Mouse (Mus musculus): ENCODE measurements around the gene Atp9a. TPM values are rescaled to one million over a fixed set of nuclear protein-coding genes. Genes with fewer than 3 reads are reported as not detected.

Atp9a gene
- polyA plus RNA-seq, 1 experiment from 2014 or later, result 24.1 TPM

GRCm38 (mm10) chr2:168742649-168743048 lies 440 bp upstream of the Atp9a start:
- ATAC-seq (ENCODE audit: low FRiP score, low TSS enrichment) (no peak), DNase-seq (ENCODE audit: low spot score) (peak; percentile 71)
- no peak overlapping the region for H3K9ac ChIP-seq (ENCODE audit: low read length)
- WGBS, result 16% methylated on average over 7 of the region's 7 CpGs
- no peaks in the 10 kb centered on the region for H3K27me3 ChIP-seq (ENCODE audit: control insufficient read depth, insufficient read depth, low read length)
- no peaks in the 10 kb centered on the region for H3K36me3 ChIP-seq (ENCODE audit: control insufficient read depth, insufficient read depth, low read length)
- no peaks in the 10 kb centered on the region for H3K4me1 ChIP-seq (replicated peaks; ENCODE audit: control insufficient read depth, insufficient read depth)
- H3K4me3 ChIP-seq (ENCODE audit: low read depth, low read length), result no peak overlapping the region
- H3K9me3 ChIP-seq (ENCODE audit: control insufficient read depth, low read length), result no peaks in the 10 kb centered on the region
- no peak overlapping the region; the same call in 1 of the 2 replicates for H3K4me2 ChIP-seq (replicated peaks; ENCODE audit: low read depth)
- peak; percentile 82 for TF ChIP-seq CTCF (IDR thresholded peaks at IDR 0.05; ENCODE audit: low read depth)
- TF ChIP-seq EP300 (optimal IDR thresholded peaks at IDR 0.05), result no peak
- peak overlapping the region; percentile 92; the same call in 1 of the 2 replicates for H3K27ac ChIP-seq (replicated peaks)

- no peak for TF ChIP-seq EP300 (optimal IDR thresholded peaks at IDR 0.05)
- TF ChIP-seq CTCF (IDR thresholded peaks at IDR 0.05; ENCODE audit: low read depth), result peak; percentile 58
- 2% methylated on average over 30 of the region's 108 CpGs for WGBS
- DNase-seq (ENCODE audit: low spot score) (peak; percentile 95), ATAC-seq (ENCODE audit: low FRiP score, low TSS enrichment) (peak; percentile 97)
- H3K27ac ChIP-seq (replicated peaks), result peak overlapping the region; percentile 92
- no peaks in the 10 kb centered on the region for H3K27me3 ChIP-seq (ENCODE audit: control insufficient read depth, insufficient read depth, low read length)
- H3K9me3 ChIP-seq (ENCODE audit: control insufficient read depth, low read length), result no peaks in the 10 kb centered on the region
- H3K36me3 ChIP-seq (ENCODE audit: control insufficient read depth, insufficient read depth, low read length), result no peaks in the 10 kb centered on the region
- H3K4me3 ChIP-seq (ENCODE audit: low read depth, low read length), result peak overlapping the region; percentile 83
- no peaks in the 10 kb centered on the region for H3K4me1 ChIP-seq (replicated peaks; ENCODE audit: control insufficient read depth, insufficient read depth)
- H3K9ac ChIP-seq (ENCODE audit: low read length), result peak overlapping the region; percentile 90
- peak overlapping the region; percentile 77 for H3K4me2 ChIP-seq (replicated peaks; ENCODE audit: low read depth)
Measured at GRCm38 (mm10) chr2:168741273-168742058, 743 bp downstream of the Atp9a start.

- H3K4me3 ChIP-seq (ENCODE audit: low read depth, low read length), result peak overlapping the region; percentile 83; the same call in 1 of the 2 replicates
- no peaks in the 10 kb centered on the region for H3K36me3 ChIP-seq (ENCODE audit: control insufficient read depth, insufficient read depth, low read length)
- peak overlapping the region; percentile 77 for H3K4me2 ChIP-seq (replicated peaks; ENCODE audit: low read depth)
- 79% methylated on average over 10 of the region's 10 CpGs for WGBS
- ATAC-seq (ENCODE audit: low FRiP score, low TSS enrichment), result no peak
- peak overlapping the region; percentile 92 for H3K27ac ChIP-seq (replicated peaks)
- H3K27me3 ChIP-seq (ENCODE audit: control insufficient read depth, insufficient read depth, low read length), result no peaks in the 10 kb centered on the region
- peak; percentile 23 for DNase-seq (ENCODE audit: low spot score)
- H3K9ac ChIP-seq (ENCODE audit: low read length), result peak overlapping the region; percentile 90; the same call in 1 of the 2 replicates
- no peaks in the 10 kb centered on the region for H3K9me3 ChIP-seq (ENCODE audit: control insufficient read depth, low read length)
- TF ChIP-seq EP300 (optimal IDR thresholded peaks at IDR 0.05), result no peak
- TF ChIP-seq CTCF (IDR thresholded peaks at IDR 0.05; ENCODE audit: low read depth), result no peak
- no peaks in the 10 kb centered on the region for H3K4me1 ChIP-seq (replicated peaks; ENCODE audit: control insufficient read depth, insufficient read depth)
Measured at GRCm38 (mm10) chr2:168740496-168740895, 1.7 kb downstream of the Atp9a start.

- Histone ChIP-seq H3K4me1 (replicated peaks; ENCODE audit: control insufficient read depth, insufficient read depth) (no peaks in the 10 kb centered on the region), H3K36me3 (ENCODE audit: control insufficient read depth, insufficient read depth, low read length) (no peaks in the 10 kb centered on the region), H3K9ac (ENCODE audit: low read length) (no peak overlapping the region), H3K9me3 (ENCODE audit: control insufficient read depth, low read length) (no peaks in the 10 kb centered on the region), H3K27me3 (ENCODE audit: control insufficient read depth, insufficient read depth, low read length) (no peaks in the 10 kb centered on the region), H3K4me2 (replicated peaks; ENCODE audit: low read depth) (no peak overlapping the region), H3K27ac (replicated peaks) (no peak overlapping the region), H3K4me3 (ENCODE audit: low read depth, low read length) (no peak overlapping the region)
- no peak for DNase-seq (ENCODE audit: low spot score)
- TF ChIP-seq EP300 (optimal IDR thresholded peaks at IDR 0.05), result no peak
- TF ChIP-seq CTCF (IDR thresholded peaks at IDR 0.05; ENCODE audit: low read depth), result peak; percentile 43
- no peak for ATAC-seq (ENCODE audit: low FRiP score, low TSS enrichment)
- WGBS, result 90% methylated on average over 1 of the region's 1 CpGs
Measured at GRCm38 (mm10) chr2:168738854-168739253, 3.4 kb downstream of the Atp9a start.

- no peak overlapping the region for H3K9ac ChIP-seq (ENCODE audit: low read length)
- DNase-seq (ENCODE audit: low spot score) (no peak), ATAC-seq (ENCODE audit: low FRiP score, low TSS enrichment) (no peak)
- H3K9me3 ChIP-seq (ENCODE audit: control insufficient read depth, low read length), result no peaks in the 10 kb centered on the region
- H3K36me3 ChIP-seq (ENCODE audit: control insufficient read depth, insufficient read depth, low read length), result no peaks in the 10 kb centered on the region
- no peak for TF ChIP-seq CTCF (IDR thresholded peaks at IDR 0.05; ENCODE audit: low read depth)
- TF ChIP-seq EP300 (optimal IDR thresholded peaks at IDR 0.05), result no peak
- 71% methylated on average over 10 of the region's 10 CpGs for WGBS
- no peaks in the 10 kb centered on the region for H3K4me1 ChIP-seq (replicated peaks; ENCODE audit: control insufficient read depth, insufficient read depth)
- H3K27ac ChIP-seq (replicated peaks), result no peak overlapping the region
- H3K4me2 ChIP-seq (replicated peaks; ENCODE audit: low read depth), result no peak overlapping the region
- H3K4me3 ChIP-seq (ENCODE audit: low read depth, low read length), result no peak overlapping the region
- no peaks in the 10 kb centered on the region for H3K27me3 ChIP-seq (ENCODE audit: control insufficient read depth, insufficient read depth, low read length)
Measured at GRCm38 (mm10) chr2:168737878-168738277, 4.3 kb downstream of the Atp9a start.

GRCm38 (mm10) chr2:168734023-168734422 lies 8.2 kb downstream of the Atp9a start:
- TF ChIP-seq CTCF (IDR thresholded peaks at IDR 0.05; ENCODE audit: low read depth) (no peak), EP300 (optimal IDR thresholded peaks at IDR 0.05) (no peak)
- no peaks in the 10 kb centered on the region for H3K36me3 ChIP-seq (ENCODE audit: control insufficient read depth, insufficient read depth, low read length)
- 36% methylated on average over 11 of the region's 11 CpGs for WGBS
- no peak overlapping the region for H3K4me3 ChIP-seq (ENCODE audit: low read depth, low read length)
- H3K27me3 ChIP-seq (ENCODE audit: control insufficient read depth, insufficient read depth, low read length), result no peaks in the 10 kb centered on the region
- H3K9me3 ChIP-seq (ENCODE audit: control insufficient read depth, low read length), result no peaks in the 10 kb centered on the region
- no peak overlapping the region; the same call in 1 of the 2 replicates for H3K27ac ChIP-seq (replicated peaks)
- H3K4me1 ChIP-seq (replicated peaks; ENCODE audit: control insufficient read depth, insufficient read depth), result no peaks in the 10 kb centered on the region
- DNase-seq (ENCODE audit: low spot score) (peak; percentile 28), ATAC-seq (ENCODE audit: low FRiP score, low TSS enrichment) (no peak; the same call in 1 of the 2 replicates)
- no peak overlapping the region; the same call in 1 of the 2 replicates for H3K9ac ChIP-seq (ENCODE audit: low read length)
- H3K4me2 ChIP-seq (replicated peaks; ENCODE audit: low read depth), result no peak overlapping the region

Measured in stomach, postnatal 0 days (tissue).